Mouse (Mus musculus) layer of hippocampus, postnatal 25 days (tissue): Measurements from ENCODE around the gene Ahnak2. TPM values are rescaled to one million over a fixed set of nuclear protein-coding genes. Genes with fewer than 3 reads are reported as not detected.
A peak's percentile ranks its signal among the peaks of the same experiment; 100 is the strongest.

Experiments
- DNase-seq, 2 experiments: peaks; one replicate each; pipeline ENCODE4 v3.0.0; 2022; ENCODE audit warnings: mixed read lengths in 2 of 2, low spot score in 1 of 2; ENCODE audit errors: extremely low spot score in 1 of 2
- total RNA-seq, 2 experiments: library from RNA; stranded (reverse); gene quantifications; 2 replicates each; pipeline ENCODE4 v1.2.3; 2021

Ahnak2 gene
- total RNA-seq, 2 experiments from 2014 or later: 3.2 to 3.5 TPM

DNA sequence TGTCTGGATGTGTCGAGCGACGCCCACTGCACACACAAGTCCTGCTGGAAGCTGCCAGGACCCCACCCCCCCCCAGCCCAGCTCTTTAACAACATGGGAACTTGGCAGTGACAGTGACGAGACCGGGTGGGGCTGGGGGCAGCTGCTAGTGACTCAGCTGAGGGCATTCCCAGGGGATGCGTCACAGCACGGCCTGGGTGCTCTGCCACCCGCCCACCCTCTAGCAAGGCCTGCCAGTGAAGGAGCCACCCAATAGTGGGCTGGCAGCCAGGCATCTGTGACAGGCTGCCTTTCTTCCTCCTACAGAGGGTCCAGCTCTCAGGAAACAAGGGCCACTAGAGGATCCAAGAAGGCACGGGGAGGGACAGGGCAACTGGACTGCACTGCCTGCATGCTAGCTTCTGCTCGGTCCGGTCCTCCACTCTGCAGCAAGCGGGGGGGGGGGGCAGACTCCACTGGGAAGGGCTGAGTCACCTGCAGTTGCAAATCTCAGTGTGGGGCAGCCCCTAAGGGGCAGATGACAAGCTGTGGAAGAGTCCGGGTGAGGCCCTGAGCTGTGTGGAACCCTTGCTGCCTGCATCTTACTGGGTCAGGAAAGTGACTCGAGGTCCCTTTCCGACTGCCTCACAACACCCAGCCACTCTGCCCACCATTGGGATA lies 4.7 kb downstream of the Ahnak2 start:
- peak in 1 of 2 experiments; percentile 35 for DNase-seq

- DNase-seq: no peak
Measured at GRCm38 (mm10) chr12:112796551-112797510, 5.6 kb downstream of the Ahnak2 start.

DNA sequence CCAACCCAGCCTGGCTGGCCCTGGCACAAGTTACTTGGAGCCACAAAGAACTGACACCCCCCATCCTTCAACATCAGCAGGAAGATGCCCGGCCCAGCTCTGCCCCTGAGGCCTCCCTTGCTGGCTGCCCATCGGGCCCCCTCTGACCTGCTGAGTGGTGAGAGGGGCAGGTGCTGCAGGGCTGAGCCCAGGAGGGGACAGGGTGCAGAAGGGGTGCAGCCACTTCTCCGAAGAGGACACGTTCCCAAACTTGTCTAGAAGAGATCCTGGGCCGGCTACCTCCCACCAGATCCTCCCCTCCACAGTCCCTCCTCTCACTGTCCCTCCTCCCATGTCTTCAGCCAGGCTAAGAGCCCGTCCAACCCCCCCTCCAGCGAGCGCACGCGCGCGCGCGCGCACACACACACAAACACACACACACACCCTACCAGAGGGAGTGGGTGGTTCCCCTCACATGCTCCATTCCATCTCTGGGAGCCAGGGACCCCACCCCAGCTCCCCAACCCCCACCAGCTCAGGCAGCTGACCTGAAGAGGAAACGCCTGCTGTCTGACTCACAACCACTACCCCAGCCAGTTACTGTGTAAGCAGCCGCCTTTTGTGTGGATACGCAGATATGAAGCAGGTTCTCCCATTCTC lies 6.9 kb downstream of the Ahnak2 start:
- DNase-seq: no peak

GRCm38 (mm10) chr12:112794998-112795397 lies 7.5 kb downstream of the Ahnak2 start:
- DNase-seq: no peak

GRCm38 (mm10) chr12:112794356-112794816 lies 8.1 kb downstream of the Ahnak2 start:
- no peak for DNase-seq

- no peak for DNase-seq
Measured at GRCm38 (mm10) chr12:112793601-112794355, 8.7 kb downstream of the Ahnak2 start.

DNA sequence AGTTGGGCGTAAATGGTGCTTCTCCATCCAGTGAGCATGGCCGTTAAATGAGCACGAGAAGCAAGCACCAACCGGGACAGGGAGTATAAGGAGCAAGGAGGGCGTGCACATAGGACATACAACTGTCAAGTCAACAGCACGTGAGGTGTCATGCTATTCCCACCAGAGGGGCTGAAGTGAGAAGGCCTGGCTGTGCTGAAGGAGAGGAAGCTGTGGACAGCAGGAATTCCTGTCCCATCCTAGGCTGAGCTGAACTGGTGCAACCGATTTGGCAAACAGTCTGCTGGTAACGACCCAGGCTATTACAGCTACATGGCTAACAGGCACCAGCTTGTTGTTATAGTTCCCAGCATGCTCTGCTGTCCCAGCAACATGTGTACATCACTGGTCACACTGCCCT lies 11.4 kb downstream of the Ahnak2 start:
- DNase-seq: no peak

DNA sequence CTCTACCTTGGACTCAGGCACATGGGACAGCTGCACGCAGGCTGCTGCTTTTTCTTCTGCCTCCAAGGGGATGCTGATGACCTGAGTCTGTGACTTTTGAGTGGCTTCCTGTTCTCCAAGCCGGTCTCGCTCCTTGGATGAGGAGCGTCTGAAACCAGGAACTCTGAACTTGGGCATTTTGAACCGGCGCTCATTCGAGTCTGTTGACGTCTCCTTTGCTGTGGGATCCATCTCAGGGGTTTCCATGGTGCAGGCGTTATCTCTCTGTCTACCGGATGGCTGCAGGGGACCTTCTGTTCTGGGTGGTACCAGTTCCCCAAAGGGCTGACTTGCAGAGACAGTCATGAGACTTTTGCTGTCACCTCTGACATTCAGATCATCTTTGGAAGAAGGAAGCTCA lies 28.0 kb downstream of the Ahnak2 start:
- no peak for DNase-seq

DNA sequence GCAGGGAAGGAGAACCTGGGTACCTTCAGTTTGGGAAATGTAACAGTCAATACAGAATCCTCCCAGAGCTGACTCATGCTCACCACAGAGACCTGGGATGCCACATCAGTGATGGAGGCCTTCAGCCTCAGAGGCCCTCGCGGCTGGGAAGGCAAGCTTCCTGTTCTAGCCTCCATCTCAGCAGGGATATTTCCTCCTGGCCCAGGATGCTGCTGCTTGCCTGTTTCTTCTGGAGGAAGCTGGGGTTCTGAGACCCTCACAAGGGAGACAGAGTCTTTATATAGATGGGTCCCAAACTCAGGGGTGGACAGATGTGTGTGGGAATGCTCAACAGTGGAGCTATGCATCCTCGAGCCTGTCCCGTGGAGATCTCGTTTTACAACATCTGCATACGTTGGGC lies 28.4 kb downstream of the Ahnak2 start:
- no peak for DNase-seq

DNA sequence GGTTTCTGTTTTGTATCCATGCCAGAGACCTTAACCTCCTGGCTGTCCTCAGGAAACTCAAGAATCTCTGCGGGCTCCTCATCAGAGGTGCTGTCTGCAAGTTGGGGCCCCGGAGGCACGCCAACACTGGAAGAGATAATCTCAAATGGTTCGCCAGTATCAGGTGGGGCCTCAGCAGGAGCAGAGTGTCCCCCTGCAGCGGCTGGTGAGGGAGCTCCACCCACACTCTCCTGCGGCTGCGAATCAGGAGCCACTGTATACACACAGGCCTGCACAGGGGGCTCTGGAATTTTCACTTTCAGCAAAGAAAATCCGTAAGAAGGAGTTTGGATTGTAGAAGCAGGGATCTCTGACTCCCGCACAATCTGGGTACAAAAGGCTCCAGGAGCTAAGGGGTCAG lies 29.1 kb downstream of the Ahnak2 start:
- no peak for DNase-seq

- no peak for DNase-seq
Measured at GRCm38 (mm10) chr12:112772306-112772705, 30.2 kb downstream of the Ahnak2 start.

DNA sequence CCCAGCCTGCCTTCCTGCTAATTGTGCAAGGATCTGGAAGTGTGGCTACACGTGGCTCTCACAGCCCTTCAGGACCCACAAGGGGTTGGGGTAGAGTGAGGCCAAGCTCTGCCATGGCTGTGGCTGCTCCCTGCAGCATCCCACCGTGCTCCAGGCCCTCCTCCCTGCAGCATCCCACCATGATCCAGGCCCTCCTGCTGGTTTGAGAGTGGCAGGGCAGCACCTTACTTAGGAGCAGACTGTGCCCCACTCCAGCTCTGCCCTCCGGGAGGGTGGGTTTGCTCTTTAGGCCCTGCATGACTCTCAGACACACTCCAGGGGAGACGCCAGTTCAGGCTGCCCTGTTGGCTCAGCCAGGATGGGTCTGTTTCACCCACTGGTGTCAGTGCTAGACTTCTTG lies 32.1 kb downstream of the Ahnak2 start:
- DNase-seq: no peak

DNA sequence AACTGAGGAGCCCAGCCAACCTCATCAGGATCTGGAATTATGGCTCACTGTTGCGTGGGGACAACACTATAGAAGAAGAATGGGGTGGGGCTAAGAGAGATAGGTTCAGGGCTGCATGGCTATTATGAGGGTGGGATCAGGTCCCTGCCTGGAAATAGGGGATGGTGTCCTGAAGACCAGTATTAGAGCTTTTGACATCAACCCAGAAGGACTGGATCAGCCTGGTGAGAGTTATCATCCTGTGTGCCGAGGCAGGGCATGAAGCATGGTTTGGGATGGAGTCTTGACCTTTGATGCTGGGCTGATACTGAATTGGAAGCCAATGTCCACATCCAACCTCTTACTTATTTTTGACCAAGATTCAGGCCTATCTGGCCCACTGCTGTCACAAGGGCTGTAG lies 32.7 kb downstream of the Ahnak2 start:
- no peak for DNase-seq

DNA sequence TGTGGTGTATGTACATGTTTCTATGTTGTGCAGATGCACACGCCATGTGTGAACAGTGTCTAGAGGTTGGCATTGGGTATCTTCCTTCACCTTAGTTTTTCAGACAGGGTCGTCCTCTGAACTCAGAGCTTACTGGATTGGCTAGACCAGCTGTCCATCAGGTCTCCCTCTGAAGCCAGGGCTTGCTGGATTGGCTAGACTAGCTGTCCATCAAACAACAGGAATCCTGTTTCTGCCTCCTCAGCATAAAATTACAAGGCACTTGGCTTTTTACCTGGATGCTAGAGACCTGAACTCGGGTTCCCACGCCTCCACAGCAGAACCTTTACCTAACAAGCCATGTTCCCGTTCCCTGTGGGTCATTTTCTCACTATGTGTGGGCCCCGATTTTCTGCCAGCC lies 33.4 kb downstream of the Ahnak2 start:
- no peak for DNase-seq

DNA sequence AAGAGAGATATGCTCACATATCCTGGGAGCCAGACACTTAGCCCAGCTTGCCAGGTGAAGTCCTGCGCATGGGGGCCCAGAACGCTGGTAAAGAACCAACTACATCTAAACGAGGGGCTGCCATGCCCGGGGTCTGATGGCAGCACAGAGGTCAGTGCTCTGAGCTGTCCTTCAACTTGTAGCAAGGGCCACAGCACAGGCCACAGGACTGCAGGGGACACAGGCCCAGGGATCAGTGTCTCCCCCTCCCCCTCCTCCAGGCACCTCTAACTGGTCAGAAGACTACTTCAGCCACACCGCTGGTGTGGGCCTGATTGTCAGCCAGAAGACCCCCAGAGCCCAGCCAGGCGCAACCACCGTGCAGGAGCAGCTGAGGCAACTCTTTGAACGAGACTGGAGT lies 34.3 kb downstream of the Ahnak2 start:
- DNase-seq: no peak

DNA sequence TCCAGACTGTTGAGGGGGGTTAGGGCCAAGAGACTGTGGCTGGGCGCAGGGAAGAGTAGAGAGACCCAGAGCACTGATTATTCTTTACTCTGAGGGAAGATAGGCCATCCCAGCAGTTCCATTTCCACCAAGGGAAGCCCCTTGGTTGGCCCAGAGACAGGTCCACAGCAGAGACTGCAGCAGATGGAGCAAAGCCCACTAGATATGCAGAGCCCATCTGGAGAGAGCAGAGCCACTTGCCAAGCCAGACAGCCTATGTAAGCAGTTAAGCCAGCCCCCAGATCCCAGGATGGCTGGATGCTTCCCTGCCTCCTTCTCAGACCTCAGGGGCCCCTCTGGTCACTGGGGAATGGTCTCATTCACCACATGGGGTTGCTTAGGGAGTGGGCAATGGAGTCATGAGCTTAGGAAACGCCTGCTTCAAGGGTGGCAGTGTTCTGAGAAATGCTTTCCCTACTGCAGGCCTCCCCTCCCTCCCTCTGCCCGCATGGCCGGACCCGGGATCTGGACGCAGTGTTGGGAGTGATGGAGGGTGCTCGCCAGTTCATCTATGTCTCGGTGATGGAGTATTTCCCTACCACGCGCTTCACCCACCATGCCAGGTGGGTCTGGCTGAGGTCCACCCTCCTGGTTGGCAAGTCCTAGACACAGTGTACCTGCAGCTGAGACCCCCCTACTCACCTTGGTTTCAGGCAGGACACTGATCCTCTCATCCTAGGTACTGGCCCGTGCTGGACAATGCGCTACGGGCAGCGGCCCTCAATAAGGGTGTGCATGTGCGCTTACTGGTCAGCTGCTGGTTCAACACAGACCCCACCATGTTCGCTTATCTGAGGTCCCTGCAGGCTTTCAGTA lies 35.2 kb downstream of the Ahnak2 start:
- no peak for DNase-seq

GRCm38 (mm10) chr12:112766586-112766985 lies 35.9 kb downstream of the Ahnak2 start:
- no peak for DNase-seq

- DNase-seq: no peak
Measured at GRCm38 (mm10) chr12:112764991-112765390, 37.5 kb downstream of the Ahnak2 start.

DNA sequence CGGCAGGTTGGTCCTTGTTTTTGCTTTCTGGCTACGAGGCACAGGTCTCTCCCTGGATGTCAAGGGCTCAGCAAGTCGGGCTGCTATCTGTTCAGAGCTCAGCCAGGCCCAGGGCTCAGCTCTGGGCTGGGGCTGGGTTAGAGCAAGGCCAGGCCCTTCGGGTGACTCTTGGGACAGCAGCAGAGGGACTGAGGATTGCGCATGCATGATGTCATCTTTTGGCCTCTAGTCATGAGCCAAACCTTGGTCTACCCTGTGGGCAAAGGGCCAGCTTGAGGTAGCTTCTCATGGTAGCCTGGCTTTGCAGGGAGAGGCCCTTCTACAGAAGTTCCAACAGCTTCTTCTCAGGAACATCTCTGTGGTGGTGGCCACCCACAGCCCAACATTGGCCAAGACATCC lies 38.3 kb downstream of the Ahnak2 start:
- no peak for DNase-seq
